Mouse (Mus musculus) heart, embryonic 10.5 days (tissue): ENCODE data around the gene Tshz2. TPM values are rescaled to one million over a fixed set of nuclear protein-coding genes. Genes with fewer than 3 reads are reported as not detected.

Experiments used
- DNase-seq: peaks from one replicate; pipeline ENCODE4 v3.0.0-alpha.2; 2017; ENCODE audit warnings: low spot score
- H3K27ac ChIP-seq: fragments of 300-500 bp; sonication (generic); 2 replicates; pipeline ENCODE4 v1.5.1; 2016; ENCODE audit warnings: mild to moderate bottlenecking
- H3K27me3 ChIP-seq: fragments of 300-500 bp; sonication (generic); 2 replicates; pipeline ENCODE4 v1.6.1; 2016; ENCODE audit warnings: mild to moderate bottlenecking; ENCODE audit not compliant: poor library complexity, insufficient read depth, severe bottlenecking
- H3K36me3 ChIP-seq: fragments of 300-500 bp; sonication (generic); 2 replicates; pipeline ENCODE4 v1.6.1; 2016; ENCODE audit warnings: mild to moderate bottlenecking, moderate library complexity
- H3K4me1 ChIP-seq: fragments of 300-500 bp; sonication (generic); 2 replicates; pipeline ENCODE4 v1.6.1; 2016; ENCODE audit warnings: mild to moderate bottlenecking
- H3K4me3 ChIP-seq: fragments of 300-500 bp; sonication (generic); 2 replicates; pipeline ENCODE4 v1.5.1; 2016; ENCODE audit warnings: mild to moderate bottlenecking, moderate library complexity
- H3K9me3 ChIP-seq: fragments of 300-500 bp; sonication (generic); 2 replicates; pipeline ENCODE4 v1.6.1; 2016; ENCODE audit warnings: mild to moderate bottlenecking, moderate library complexity
- WGBS: fragments of 180-500 bp; shearing (Covaris S2); methylation state at CpG from one replicate; pipeline ENCODE4 v1.1.7; 2016; 5-methylcytosine and 5-hydroxymethylcytosine counted together
- polyA plus RNA-seq: library from polyadenylated mRNA; unstranded; fragments of >200 nt; fragmentation: Nextera tagmentation; extraction: Ambion mirVana; gene quantifications from 2 replicates; pipeline ENCODE4 v1.2.1, GENCODE M21; 2016

Gene Tshz2
- polyA plus RNA-seq, 1 experiment from 2014 or later = 5.7 TPM

GRCm38 (mm10) chr2:169636414-169636813 lies 3.6 kb downstream of the Tshz2 start:
- H3K4me3 ChIP-seq = no peak overlapping the region
- peaks cover 32% of the 10 kb centered on the region for H3K4me1 ChIP-seq
- H3K27ac ChIP-seq = no peak overlapping the region
- H3K27me3 ChIP-seq = no peaks in the 10 kb centered on the region
- no peak for DNase-seq
- no peaks in the 10 kb centered on the region for H3K9me3 ChIP-seq
- 65% methylated on average over 4 of the region's 4 CpGs for WGBS
- no peaks in the 10 kb centered on the region for H3K36me3 ChIP-seq

GRCm38 (mm10) chr2:169641547-169641946 lies 8.7 kb downstream of the Tshz2 start:
- Histone ChIP-seq H3K4me1 (peaks cover 20% of the 10 kb centered on the region), H3K27me3 (peaks cover 2% of the 10 kb centered on the region; the same call in 1 of the 2 replicates), H3K4me3 (no peak overlapping the region), H3K27ac (no peak overlapping the region), H3K9me3 (no peaks in the 10 kb centered on the region), H3K36me3 (no peaks in the 10 kb centered on the region)
- DNase-seq = no peak
- 72% methylated on average over 14 of the region's 14 CpGs for WGBS

GRCm38 (mm10) chr2:169642420-169642819 lies 9.6 kb downstream of the Tshz2 start:
- WGBS = 82% methylated on average over 8 of the region's 8 CpGs
- H3K4me1 ChIP-seq = peaks cover 17% of the 10 kb centered on the region; the same call in 1 of the 2 replicates

GRCm38 (mm10) chr2:169647091-169647490 lies 14.3 kb downstream of the Tshz2 start:
- Histone ChIP-seq H3K4me1 (peaks cover 15% of the 10 kb centered on the region; the same call in 1 of the 2 replicates), H3K27me3 (peaks cover 2% of the 10 kb centered on the region; the same call in 1 of the 2 replicates), H3K4me3 (no peak overlapping the region), H3K27ac (no peak overlapping the region), H3K36me3 (no peaks in the 10 kb centered on the region), H3K9me3 (no peaks in the 10 kb centered on the region)
- 86% methylated on average over 7 of the region's 7 CpGs for WGBS
- no peak for DNase-seq

More at GRCm38 (mm10) chr2:169642420-169642819, 9.6 kb downstream of the Tshz2 start:
- Histone ChIP-seq H3K27me3 (peaks cover 2% of the 10 kb centered on the region; the same call in 1 of the 2 replicates), H3K9me3 (no peaks in the 10 kb centered on the region), H3K27ac (no peak overlapping the region), H3K4me3 (no peak overlapping the region), H3K36me3 (no peaks in the 10 kb centered on the region)
- no peak for DNase-seq

GRCm38 (mm10) chr2:169649262-169649885 lies 16.6 kb downstream of the Tshz2 start:
- H3K27ac ChIP-seq = no peak overlapping the region
- H3K4me3 ChIP-seq = no peak overlapping the region
- H3K9me3 ChIP-seq = no peaks in the 10 kb centered on the region
- H3K27me3 ChIP-seq = peaks cover 1% of the 10 kb centered on the region; the same call in 1 of the 2 replicates
- H3K4me1 ChIP-seq = peaks cover 11% of the 10 kb centered on the region; the same call in 1 of the 2 replicates
- WGBS = 60% methylated on average over 7 of the region's 7 CpGs
- no peak for DNase-seq
- no peaks in the 10 kb centered on the region for H3K36me3 ChIP-seq

- Histone ChIP-seq H3K27ac (no peak overlapping the region), H3K4me1 (peaks cover 7% of the 10 kb centered on the region; the same call in 1 of the 2 replicates), H3K27me3 (no peaks in the 10 kb centered on the region), H3K9me3 (no peaks in the 10 kb centered on the region), H3K36me3 (no peaks in the 10 kb centered on the region), H3K4me3 (no peak overlapping the region)
- no peak for DNase-seq
- 91% methylated on average over 1 of the region's 1 CpGs for WGBS
Measured at GRCm38 (mm10) chr2:169653282-169653681, 20.5 kb downstream of the Tshz2 start.

GRCm38 (mm10) chr2:169663792-169664191 lies 31.0 kb downstream of the Tshz2 start:
- H3K36me3 ChIP-seq = no peaks in the 10 kb centered on the region
- no peaks in the 10 kb centered on the region for H3K9me3 ChIP-seq
- no peaks in the 10 kb centered on the region for H3K27me3 ChIP-seq
- H3K27ac ChIP-seq = peak overlapping the region; percentile 76
- H3K4me3 ChIP-seq = no peak overlapping the region
- no peak for DNase-seq
- peaks cover 48% of the 10 kb centered on the region for H3K4me1 ChIP-seq
- 46% methylated on average over 8 of the region's 8 CpGs for WGBS

GRCm38 (mm10) chr2:169671264-169671663 lies 38.5 kb downstream of the Tshz2 start:
- H3K4me3 ChIP-seq = no peak overlapping the region
- no peaks in the 10 kb centered on the region for H3K27me3 ChIP-seq
- peaks cover 26% of the 10 kb centered on the region for H3K4me1 ChIP-seq
- no peak for DNase-seq
- 79% methylated on average over 7 of the region's 7 CpGs for WGBS
- H3K27ac ChIP-seq = peak overlapping the region; percentile 62
- no peaks in the 10 kb centered on the region for H3K9me3 ChIP-seq
- H3K36me3 ChIP-seq = no peaks in the 10 kb centered on the region

- no peaks in the 10 kb centered on the region for H3K36me3 ChIP-seq
- no peaks in the 10 kb centered on the region for H3K27me3 ChIP-seq
- peaks cover 15% of the 10 kb centered on the region for H3K4me1 ChIP-seq
- DNase-seq = no peak
- no peak overlapping the region for H3K27ac ChIP-seq
- no peaks in the 10 kb centered on the region for H3K9me3 ChIP-seq
- H3K4me3 ChIP-seq = no peak overlapping the region
- WGBS = 86% methylated on average over 6 of the region's 6 CpGs
Measured at GRCm38 (mm10) chr2:169673786-169674185, 41.0 kb downstream of the Tshz2 start.

- no peak for DNase-seq
- H3K9me3 ChIP-seq = no peaks in the 10 kb centered on the region
- no peaks in the 10 kb centered on the region for H3K27me3 ChIP-seq
- H3K4me1 ChIP-seq = peaks cover 16% of the 10 kb centered on the region
- no peak overlapping the region for H3K4me3 ChIP-seq
- 67% methylated on average over 5 of the region's 5 CpGs for WGBS
- no peaks in the 10 kb centered on the region for H3K36me3 ChIP-seq
- H3K27ac ChIP-seq = no peak overlapping the region
Measured at GRCm38 (mm10) chr2:169674209-169674608, 41.4 kb downstream of the Tshz2 start.

- peaks cover 9% of the 10 kb centered on the region; the same call in 1 of the 2 replicates for H3K4me1 ChIP-seq
- DNase-seq = no peak
- WGBS = 43% methylated on average over 7 of the region's 7 CpGs
- H3K27ac ChIP-seq = peak overlapping the region; percentile 52; the same call in 1 of the 2 replicates
- no peaks in the 10 kb centered on the region for H3K9me3 ChIP-seq
- H3K4me3 ChIP-seq = no peak overlapping the region
- H3K27me3 ChIP-seq = no peaks in the 10 kb centered on the region
- no peaks in the 10 kb centered on the region for H3K36me3 ChIP-seq
Measured at GRCm38 (mm10) chr2:169679264-169679663, 46.5 kb downstream of the Tshz2 start.

- no peak overlapping the region for H3K27ac ChIP-seq
Measured at GRCm38 (mm10) chr2:169679951-169680350, 47.1 kb downstream of the Tshz2 start.

GRCm38 (mm10) chr2:169685260-169685659 lies 52.4 kb downstream of the Tshz2 start:
- H3K27ac ChIP-seq = no peak overlapping the region
- WGBS = 53% methylated on average over 5 of the region's 5 CpGs
- H3K36me3 ChIP-seq = no peaks in the 10 kb centered on the region
- no peaks in the 10 kb centered on the region for H3K27me3 ChIP-seq
- H3K4me1 ChIP-seq = peaks cover 26% of the 10 kb centered on the region
- H3K4me3 ChIP-seq = no peak overlapping the region
- DNase-seq = no peak
- no peaks in the 10 kb centered on the region for H3K9me3 ChIP-seq

More at GRCm38 (mm10) chr2:169679951-169680350, 47.1 kb downstream of the Tshz2 start:
- DNase-seq = no peak
- no peaks in the 10 kb centered on the region for H3K36me3 ChIP-seq
- H3K4me3 ChIP-seq = no peak overlapping the region
- peaks cover 9% of the 10 kb centered on the region; the same call in 1 of the 2 replicates for H3K4me1 ChIP-seq
- no peaks in the 10 kb centered on the region for H3K9me3 ChIP-seq
- WGBS = 45% methylated on average over 5 of the region's 5 CpGs
- H3K27me3 ChIP-seq = no peaks in the 10 kb centered on the region
